Mouse (Mus musculus): ENCODE measurements around the gene Amot. TPM values are rescaled to one million over a fixed set of nuclear protein-coding genes. Genes with fewer than 3 reads are reported as not detected.

Amot gene
- polyA plus RNA-seq, 1 experiment from 2014 or later: 24.2 TPM

GRCm38 (mm10) chrX:145501666-145502355 lies 3.2 kb downstream of the Amot start:
- Histone ChIP-seq H3K9ac (no peak overlapping the region), H3K27me3 (no peaks in the 10 kb centered on the region), H3K36me3 (no peaks in the 10 kb centered on the region), H3K9me3 (no peaks in the 10 kb centered on the region), H3K27ac (no peak overlapping the region), H3K4me2 (no peak overlapping the region), H3K4me3 (no peak overlapping the region), H3K4me1 (no peaks in the 10 kb centered on the region; the same call in 1 of the 2 replicates)
- 61% methylated on average over 8 of the region's 8 CpGs for WGBS
- no peak for ATAC-seq (ENCODE audit: insufficient number of reproducible peaks, low FRiP score, low TSS enrichment, low read depth)

- Histone ChIP-seq H3K4me2 (no peak overlapping the region), H3K27ac (no peak overlapping the region), H3K9me3 (no peaks in the 10 kb centered on the region), H3K4me1 (no peaks in the 10 kb centered on the region; the same call in 1 of the 2 replicates), H3K9ac (no peak overlapping the region), H3K27me3 (no peaks in the 10 kb centered on the region), H3K4me3 (no peak overlapping the region), H3K36me3 (no peaks in the 10 kb centered on the region)
- WGBS: 28% methylated on average over 2 of the region's 2 CpGs
- no peak for ATAC-seq (ENCODE audit: insufficient number of reproducible peaks, low FRiP score, low TSS enrichment, low read depth)
Observed at GRCm38 (mm10) chrX:145499101-145499500, 5.9 kb downstream of the Amot start.

GRCm38 (mm10) chrX:145498691-145499090 lies 6.3 kb downstream of the Amot start:
- 38% methylated on average over 4 of the region's 4 CpGs for WGBS
- no peak overlapping the region for H3K4me2 ChIP-seq
- no peaks in the 10 kb centered on the region for H3K27me3 ChIP-seq
- H3K27ac ChIP-seq: no peak overlapping the region
- no peaks in the 10 kb centered on the region for H3K9me3 ChIP-seq
- no peaks in the 10 kb centered on the region; the same call in 1 of the 2 replicates for H3K4me1 ChIP-seq
- H3K36me3 ChIP-seq: no peaks in the 10 kb centered on the region
- H3K9ac ChIP-seq: no peak overlapping the region
- H3K4me3 ChIP-seq: no peak overlapping the region
- ATAC-seq (ENCODE audit: insufficient number of reproducible peaks, low FRiP score, low TSS enrichment, low read depth): no peak; the same call in 1 of the 2 replicates

GRCm38 (mm10) chrX:145497486-145497885 lies 7.5 kb downstream of the Amot start:
- Histone ChIP-seq H3K4me2 (no peak overlapping the region), H3K9me3 (no peaks in the 10 kb centered on the region), H3K36me3 (no peaks in the 10 kb centered on the region), H3K4me3 (no peak overlapping the region), H3K9ac (no peak overlapping the region), H3K27ac (no peak overlapping the region), H3K4me1 (no peaks in the 10 kb centered on the region; the same call in 1 of the 2 replicates), H3K27me3 (no peaks in the 10 kb centered on the region)
- ATAC-seq (ENCODE audit: insufficient number of reproducible peaks, low FRiP score, low TSS enrichment, low read depth): no peak
- WGBS: 80% methylated on average over 6 of the region's 6 CpGs

- Histone ChIP-seq H3K27ac (no peak overlapping the region), H3K9ac (no peak overlapping the region), H3K4me1 (no peaks in the 10 kb centered on the region; the same call in 1 of the 2 replicates), H3K36me3 (no peaks in the 10 kb centered on the region), H3K9me3 (no peaks in the 10 kb centered on the region), H3K27me3 (no peaks in the 10 kb centered on the region), H3K4me2 (no peak overlapping the region), H3K4me3 (no peak overlapping the region)
- 58% methylated on average over 4 of the region's 4 CpGs for WGBS
- ATAC-seq (ENCODE audit: insufficient number of reproducible peaks, low FRiP score, low TSS enrichment, low read depth): no peak
Observed at GRCm38 (mm10) chrX:145495381-145495780, 9.6 kb downstream of the Amot start.

GRCm38 (mm10) chrX:145490821-145491220 lies 14.2 kb downstream of the Amot start:
- Histone ChIP-seq H3K27me3 (no peaks in the 10 kb centered on the region), H3K27ac (no peak overlapping the region), H3K4me3 (no peak overlapping the region), H3K4me2 (no peak overlapping the region), H3K4me1 (no peaks in the 10 kb centered on the region), H3K9ac (no peak overlapping the region), H3K9me3 (no peaks in the 10 kb centered on the region), H3K36me3 (no peaks in the 10 kb centered on the region)
- no peak for ATAC-seq (ENCODE audit: insufficient number of reproducible peaks, low FRiP score, low TSS enrichment, low read depth)
- WGBS: 75% methylated on average over 1 of the region's 1 CpGs

GRCm38 (mm10) chrX:145490417-145490816 lies 14.6 kb downstream of the Amot start:
- WGBS: 72% methylated on average over 3 of the region's 3 CpGs
- no peak overlapping the region for H3K4me3 ChIP-seq
- H3K9me3 ChIP-seq: no peaks in the 10 kb centered on the region
- ATAC-seq (ENCODE audit: insufficient number of reproducible peaks, low FRiP score, low TSS enrichment, low read depth): no peak
- no peak overlapping the region for H3K27ac ChIP-seq
- no peaks in the 10 kb centered on the region for H3K27me3 ChIP-seq
- no peaks in the 10 kb centered on the region for H3K36me3 ChIP-seq
- H3K4me1 ChIP-seq: no peaks in the 10 kb centered on the region
- H3K9ac ChIP-seq: no peak overlapping the region
- no peak overlapping the region for H3K4me2 ChIP-seq

- Histone ChIP-seq H3K9ac (no peak overlapping the region), H3K4me3 (no peak overlapping the region), H3K4me1 (no peaks in the 10 kb centered on the region), H3K36me3 (no peaks in the 10 kb centered on the region), H3K27ac (no peak overlapping the region), H3K9me3 (no peaks in the 10 kb centered on the region), H3K27me3 (no peaks in the 10 kb centered on the region), H3K4me2 (no peak overlapping the region)
- no peak for ATAC-seq (ENCODE audit: insufficient number of reproducible peaks, low FRiP score, low TSS enrichment, low read depth)
- WGBS: 84% methylated on average over 5 of the region's 5 CpGs
Observed at GRCm38 (mm10) chrX:145489950-145490349, 15.0 kb downstream of the Amot start.

- Histone ChIP-seq H3K27ac (no peak overlapping the region), H3K4me2 (no peak overlapping the region), H3K4me3 (no peak overlapping the region), H3K4me1 (no peaks in the 10 kb centered on the region), H3K9ac (no peak overlapping the region), H3K27me3 (no peaks in the 10 kb centered on the region), H3K9me3 (no peaks in the 10 kb centered on the region), H3K36me3 (no peaks in the 10 kb centered on the region)
- WGBS: 47% methylated on average over 4 of the region's 4 CpGs
- no peak for ATAC-seq (ENCODE audit: insufficient number of reproducible peaks, low FRiP score, low TSS enrichment, low read depth)
Observed at GRCm38 (mm10) chrX:145485495-145485894, 19.5 kb downstream of the Amot start.

- Histone ChIP-seq H3K27ac (no peak overlapping the region), H3K4me1 (no peaks in the 10 kb centered on the region), H3K36me3 (no peaks in the 10 kb centered on the region), H3K9ac (no peak overlapping the region), H3K27me3 (no peaks in the 10 kb centered on the region), H3K4me3 (no peak overlapping the region), H3K9me3 (no peaks in the 10 kb centered on the region), H3K4me2 (no peak overlapping the region)
- no peak for ATAC-seq (ENCODE audit: insufficient number of reproducible peaks, low FRiP score, low TSS enrichment, low read depth)
- WGBS: 83% methylated on average over 7 of the region's 7 CpGs
Observed at GRCm38 (mm10) chrX:145483486-145484055, 21.4 kb downstream of the Amot start.

GRCm38 (mm10) chrX:145482383-145482782 lies 22.6 kb downstream of the Amot start:
- ATAC-seq (ENCODE audit: insufficient number of reproducible peaks, low FRiP score, low TSS enrichment, low read depth): no peak
- no peaks in the 10 kb centered on the region for H3K27me3 ChIP-seq
- no peak overlapping the region for H3K9ac ChIP-seq
- H3K36me3 ChIP-seq: no peaks in the 10 kb centered on the region
- no peaks in the 10 kb centered on the region for H3K4me1 ChIP-seq
- WGBS: 78% methylated on average over 5 of the region's 5 CpGs
- no peaks in the 10 kb centered on the region for H3K9me3 ChIP-seq
- no peak overlapping the region for H3K4me3 ChIP-seq
- H3K27ac ChIP-seq: no peak overlapping the region
- no peak overlapping the region for H3K4me2 ChIP-seq

GRCm38 (mm10) chrX:145479942-145480341 lies 25.0 kb downstream of the Amot start:
- Histone ChIP-seq H3K9me3 (no peaks in the 10 kb centered on the region), H3K4me2 (no peak overlapping the region), H3K4me3 (no peak overlapping the region), H3K27me3 (no peaks in the 10 kb centered on the region), H3K36me3 (no peaks in the 10 kb centered on the region), H3K9ac (no peak overlapping the region), H3K4me1 (no peaks in the 10 kb centered on the region), H3K27ac (no peak overlapping the region)
- ATAC-seq (ENCODE audit: insufficient number of reproducible peaks, low FRiP score, low TSS enrichment, low read depth): no peak
- 83% methylated on average over 10 of the region's 10 CpGs for WGBS
